Mouse (Mus musculus) cerebellum, postnatal 10 days (tissue): Measurements from ENCODE around the gene Tnfsf18.
A peak's percentile ranks its signal among the peaks of the same experiment; 100 is the strongest.

Experiments
- DNase-seq, 2 experiments: peaks; one replicate each; pipeline ENCODE4 v3.0.0; 2021; ENCODE audit warnings: mixed read lengths in 2 of 2

The Tnfsf18 gene

GRCm38 (mm10) chr1:161494343-161494742 lies at the start of gene Tnfsf18:
Tnfsf18 (plus strand) TSS chr1:161494655.
- peak; percentile 81 to 85 for DNase-seq

- DNase-seq = no peak
Observed at GRCm38 (mm10) chr1:161444858-161445257, 49.6 kb upstream of the Tnfsf18 start.

GRCm38 (mm10) chr1:161451683-161452245 lies 42.7 kb upstream of the Tnfsf18 start:
- no peak for DNase-seq

GRCm38 (mm10) chr1:161452250-161452649 lies 42.2 kb upstream of the Tnfsf18 start:
- no peak for DNase-seq

GRCm38 (mm10) chr1:161463388-161464085 lies 30.9 kb upstream of the Tnfsf18 start:
- DNase-seq = no peak

GRCm38 (mm10) chr1:161477221-161477620 lies 17.2 kb upstream of the Tnfsf18 start:
- DNase-seq = no peak

GRCm38 (mm10) chr1:161479854-161480253 lies 14.6 kb upstream of the Tnfsf18 start:
- DNase-seq = no peak

GRCm38 (mm10) chr1:161482211-161482610 lies 12.2 kb upstream of the Tnfsf18 start:
- no peak for DNase-seq

- no peak for DNase-seq
Observed at GRCm38 (mm10) chr1:161487069-161487468, 7.4 kb upstream of the Tnfsf18 start.

GRCm38 (mm10) chr1:161491766-161492165 lies 2.7 kb upstream of the Tnfsf18 start:
- DNase-seq = peak; percentile 30 to 35

- DNase-seq = no peak
Observed at GRCm38 (mm10) chr1:161496866-161497645, 2.6 kb downstream of the Tnfsf18 start.

GRCm38 (mm10) chr1:161500114-161500810 lies 5.8 kb downstream of the Tnfsf18 start:
- no peak for DNase-seq

GRCm38 (mm10) chr1:161500811-161501146 lies 6.3 kb downstream of the Tnfsf18 start:
- DNase-seq = no peak

GRCm38 (mm10) chr1:161506317-161506716 lies 11.9 kb downstream of the Tnfsf18 start:
- DNase-seq = no peak

- peak; percentile 55 to 57 for DNase-seq
Observed at GRCm38 (mm10) chr1:161507623-161508047, 13.2 kb downstream of the Tnfsf18 start.

GRCm38 (mm10) chr1:161517355-161517754 lies 22.9 kb downstream of the Tnfsf18 start:
- no peak for DNase-seq

- DNase-seq = no peak
Observed at GRCm38 (mm10) chr1:161520223-161520622, 25.8 kb downstream of the Tnfsf18 start.

- DNase-seq = no peak
Observed at GRCm38 (mm10) chr1:161528173-161528572, 33.7 kb downstream of the Tnfsf18 start.

GRCm38 (mm10) chr1:161550596-161551095 lies 56.2 kb downstream of the Tnfsf18 start:
- no peak for DNase-seq

GRCm38 (mm10) chr1:161552098-161552497 lies 57.6 kb downstream of the Tnfsf18 start:
- DNase-seq = no peak
